Mouse (Mus musculus) olfactory bulb, adult 2 months (tissue): Measurements from ENCODE around the gene Scpep1. TPM values are rescaled to one million over a fixed set of nuclear protein-coding genes. Genes with fewer than 3 reads are reported as not detected.

Experiments used
- H3K27ac ChIP-seq: fragments of 200-500 bp; 2 replicates; pipeline ENCODE4 v1.5.1; 2012; ENCODE audit warnings: low read depth, low read length; ENCODE audit not compliant: insufficient read depth
- H3K4me1 ChIP-seq: fragments of 200-500 bp; 2 replicates; pipeline ENCODE4 v1.6.1; 2012; ENCODE audit warnings: low read length; ENCODE audit not compliant: control insufficient read depth, insufficient read depth
- H3K4me3 ChIP-seq: fragments of 200-500 bp; 2 replicates; pipeline ENCODE4 v1.5.1; 2012; ENCODE audit warnings: mild to moderate bottlenecking, low read depth, low read length, moderate library complexity; ENCODE audit not compliant: insufficient read depth
- CTCF ChIP-seq: fragments of 200-500 bp; IDR thresholded peaks from 2 replicates; pipeline ENCODE4 v1.5.1; 2012; ENCODE audit warnings: low read depth, mild to moderate bottlenecking, low read length, moderate library complexity; ENCODE audit not compliant: insufficient read depth
- POLR2A ChIP-seq: fragments of 200-500 bp; IDR thresholded peaks from 2 replicates; pipeline ENCODE4 v1.6.1; 2012; ENCODE audit warnings: mild to moderate bottlenecking, low read depth, low read length, moderate library complexity; ENCODE audit not compliant: insufficient read depth
- WGBS: fragments of 180-500 bp; shearing (Covaris S2); methylation state at CpG from one replicate; pipeline ENCODE4 v1.1.7; 2018; 5-methylcytosine and 5-hydroxymethylcytosine counted together
- polyA plus RNA-seq: library from polyadenylated mRNA; stranded (reverse); fragments of >200 nt; gene quantifications from 2 replicates; pipeline ENCODE4 v1.2.4, GENCODE M21; 2012; ENCODE audit warnings: low replicate concordance; ENCODE audit not compliant: missing spikeins, insufficient read depth, insufficient read length

Scpep1 gene
- polyA plus RNA-seq, 1 experiment: not detected

GRCm38 (mm10) chr11:88988956-88989355 is 33.7 kb upstream of the Scpep1 start:
- TF ChIP-seq CTCF: no peak
- no peak for TF ChIP-seq POLR2A
- WGBS: 83% methylated on average over 5 of the region's 5 CpGs
- Histone ChIP-seq H3K4me3 (no peak overlapping the region), H3K4me1 (no peaks in the 10 kb centered on the region), H3K27ac (no peak overlapping the region)

- TF ChIP-seq POLR2A (no peak), CTCF (no peak)
- Histone ChIP-seq H3K4me3 (no peak overlapping the region), H3K27ac (no peak overlapping the region), H3K4me1 (no peaks in the 10 kb centered on the region)
- 85% methylated on average over 10 of the region's 10 CpGs for WGBS
Observed at GRCm38 (mm10) chr11:88986616-88987015, 31.4 kb upstream of the Scpep1 start.

GRCm38 (mm10) chr11:88981337-88981736 is 26.1 kb upstream of the Scpep1 start:
- Histone ChIP-seq H3K4me3 (no peak overlapping the region), H3K4me1 (no peaks in the 10 kb centered on the region), H3K27ac (no peak overlapping the region)
- TF ChIP-seq POLR2A (no peak), CTCF (no peak)
- WGBS: 86% methylated on average over 8 of the region's 8 CpGs

- H3K4me3 ChIP-seq: no peak overlapping the region
- peaks cover 8% of the 10 kb centered on the region; the same call in 1 of the 2 replicates for H3K4me1 ChIP-seq
- no peak overlapping the region for H3K27ac ChIP-seq
- 96% methylated on average over 5 of the region's 5 CpGs for WGBS
- no peak for TF ChIP-seq CTCF
- no peak for TF ChIP-seq POLR2A
Observed at GRCm38 (mm10) chr11:88977188-88977587, 21.9 kb upstream of the Scpep1 start.

- TF ChIP-seq CTCF (no peak), POLR2A (no peak)
- Histone ChIP-seq H3K4me3 (no peak overlapping the region), H3K4me1 (peaks cover 8% of the 10 kb centered on the region; the same call in 1 of the 2 replicates), H3K27ac (no peak overlapping the region)
- 96% methylated on average over 2 of the region's 2 CpGs for WGBS
Observed at GRCm38 (mm10) chr11:88976320-88976719, 21.1 kb upstream of the Scpep1 start.

- peaks cover 8% of the 10 kb centered on the region; the same call in 1 of the 2 replicates for H3K4me1 ChIP-seq
- peak; percentile 91 for TF ChIP-seq CTCF
- TF ChIP-seq POLR2A: peak; percentile 54; the same call in 1 of the 2 replicates
- peak overlapping the region; percentile 91 for H3K4me3 ChIP-seq
- peak overlapping the region; percentile 84 for H3K27ac ChIP-seq
- WGBS: under 1% methylated on average over 62 of the region's 62 CpGs
Observed at GRCm38 (mm10) chr11:88973776-88974701, 18.8 kb upstream of the Scpep1 start.

GRCm38 (mm10) chr11:88970202-88970732 is 15.0 kb upstream of the Scpep1 start, which contains the start of gene Coil:
TSS of gene Coil (plus strand) at chr11:88970252.
- TF ChIP-seq CTCF (no peak), POLR2A (no peak)
- 48% methylated on average over 2 of the region's 2 CpGs for WGBS
- H3K27ac ChIP-seq: no peak within 1 kb of the TSS
- no peak within 1 kb of the TSS for H3K4me3 ChIP-seq
- 0 out of 2 replicates have a peak, but pooled peaks cover 5% of the 10 kb centered on the region for H3K4me1 ChIP-seq

- Histone ChIP-seq H3K27ac (no peak within 1 kb of the TSS), H3K4me3 (no peak within 1 kb of the TSS), H3K4me1 (no peaks in the 10 kb centered on the region)
- WGBS: 59% methylated on average over 3 of the region's 3 CpGs
- TF ChIP-seq CTCF: no peak
Observed at GRCm38 (mm10) chr11:88966881-88967361, 11.7 kb upstream of the Scpep1 start, which contains the start of gene Elobl. TSS of gene Elobl (minus strand) at chr11:88966931.

GRCm38 (mm10) chr11:88958851-88959250 is 3.6 kb upstream of the Scpep1 start:
- Histone ChIP-seq H3K27ac (no peak overlapping the region), H3K4me1 (no peaks in the 10 kb centered on the region), H3K4me3 (no peak overlapping the region)
- 91% methylated on average over 3 of the region's 3 CpGs for WGBS
- TF ChIP-seq CTCF (no peak), POLR2A (no peak)
